Mouse (Mus musculus) kidney, postnatal 0 days (tissue): Measurements from ENCODE around the gene Vinac1. TPM values are rescaled to one million over a fixed set of nuclear protein-coding genes. Genes with fewer than 3 reads are reported as not detected.

Experiments used
- ATAC-seq: fragments of 200-750 bp; cut with Nextera tagmentation; replicated peaks from 2 replicates; pipeline ENCODE4 v1.8.0; 2017; ENCODE audit warnings: low read depth, moderate number of reproducible peaks, moderate TSS enrichment, moderate library complexity; ENCODE audit not compliant: low FRiP score
- DNase-seq: peaks from one replicate; pipeline ENCODE4 v3.0.0-alpha.2; 2016; ENCODE audit warnings: low spot score
- H3K27ac ChIP-seq: fragments of 300-500 bp; sonication (generic); 2 replicates; pipeline ENCODE4 v1.5.1; 2014; ENCODE audit warnings: mild to moderate bottlenecking
- H3K27me3 ChIP-seq: fragments of 300-500 bp; sonication (generic); 2 replicates; pipeline ENCODE4 v1.6.1; 2014; ENCODE audit warnings: low read length, mixed read lengths; ENCODE audit not compliant: insufficient read depth
- H3K36me3 ChIP-seq: fragments of 300-500 bp; sonication (generic); 2 replicates; pipeline ENCODE4 v1.6.1; 2014; ENCODE audit warnings: low read length, mixed read lengths; ENCODE audit not compliant: insufficient read depth
- H3K4me1 ChIP-seq: fragments of 300-500 bp; sonication (generic); replicated peaks from 2 replicates; pipeline ENCODE4 v1.6.1; 2014; ENCODE audit warnings: antibody characterized with exemption, low read length, mixed read lengths; ENCODE audit not compliant: insufficient read depth
- H3K4me2 ChIP-seq: fragments of 300-500 bp; sonication (generic); 2 replicates; pipeline ENCODE4 v1.6.1; 2014; ENCODE audit warnings: mild to moderate bottlenecking, low read length, moderate library complexity, mixed read lengths
- H3K4me3 ChIP-seq: fragments of 300-500 bp; sonication (generic); replicated peaks from 2 replicates; pipeline ENCODE4 v1.5.1; 2014; ENCODE audit warnings: low read depth, low read length
- H3K9ac ChIP-seq: fragments of 300-500 bp; sonication (generic); 2 replicates; pipeline ENCODE4 v1.6.1; 2014; ENCODE audit warnings: low read depth, low read length
- H3K9me3 ChIP-seq: fragments of 300-500 bp; sonication (generic); replicated peaks from 2 replicates; pipeline ENCODE4 v1.6.1; 2016; ENCODE audit warnings: low read length, inconsistent platforms, mixed read lengths
- CTCF ChIP-seq: IDR thresholded peaks from 2 replicates; pipeline ENCODE4 v1.5.1; 2016; ENCODE audit warnings: antibody characterized with exemption, low read depth, mild to moderate bottlenecking, moderate library complexity
- WGBS: fragments of 180-500 bp; shearing (Covaris S2); extraction: QIAGEN DNeasy Blood & Tissue Kit; methylation state at CpG from one replicate; pipeline ENCODE4 v1.1.7; 2014; 5-methylcytosine and 5-hydroxymethylcytosine counted together
- polyA plus RNA-seq: library from polyadenylated mRNA; unstranded; fragments of >200 nt; fragmentation: Nextera tagmentation; extraction: Ambion mirVana; gene quantifications from 2 replicates; pipeline ENCODE4 v1.2.1, GENCODE M21; 2015

Vinac1 gene
- polyA plus RNA-seq, result 0.05 and 0.11 TPM in 2 replicates

DNA sequence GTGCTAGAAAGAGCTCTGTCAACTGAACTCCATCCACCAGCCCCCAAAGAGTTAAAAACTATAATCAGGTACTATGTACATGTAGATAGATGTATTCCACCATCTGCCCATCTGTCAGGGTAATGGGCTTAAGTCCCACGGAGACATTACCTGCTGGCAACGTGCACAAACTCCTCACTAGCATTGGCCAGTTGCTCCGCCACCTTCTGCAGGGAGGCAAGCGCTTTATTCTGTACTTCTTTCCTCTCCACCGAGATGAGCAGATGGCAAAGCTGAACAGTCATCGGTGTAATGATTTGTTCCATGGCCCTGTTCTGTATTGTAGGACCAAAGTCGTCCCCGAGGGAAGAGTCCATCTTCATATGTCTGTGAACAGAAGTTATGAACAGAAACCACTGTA lies at the start of gene Vinac1:
Gene Vinac1 (minus strand): TSS at position 362 of the 400 bp plus-strand sequence.
- no peak for TF ChIP-seq CTCF
- no peak within 1 kb of the TSS for H3K9ac ChIP-seq
- no peak within 1 kb of the TSS for H3K27ac ChIP-seq
- 0 out of 2 replicates have a peak, but pooled peaks cover 3% of the 10 kb centered on the region for H3K4me1 ChIP-seq
- no peaks in the 10 kb centered on the region for H3K9me3 ChIP-seq
- no peak within 1 kb of the TSS for H3K4me3 ChIP-seq
- no peak for DNase-seq
- 82% methylated on average over 8 of the region's 8 CpGs for WGBS
- no peaks in the 10 kb centered on the region for H3K27me3 ChIP-seq
- ATAC-seq, result no peak
- H3K4me2 ChIP-seq, result no peak within 1 kb of the TSS
- no peaks in the 10 kb centered on the region for H3K36me3 ChIP-seq

- ATAC-seq, result no peak
- Histone ChIP-seq H3K4me3 (no peak overlapping the region), H3K4me1 (no peaks in the 10 kb centered on the region), H3K9me3 (no peaks in the 10 kb centered on the region), H3K9ac (no peak overlapping the region), H3K27ac (no peak overlapping the region), H3K4me2 (no peak overlapping the region), H3K27me3 (no peaks in the 10 kb centered on the region), H3K36me3 (peaks cover 11% of the 10 kb centered on the region; the same call in 1 of the 2 replicates)
- WGBS, result 85% methylated on average over 18 of the region's 18 CpGs
- TF ChIP-seq CTCF, result peak; percentile 22; the same call in 1 of the 2 replicates
- no peak for DNase-seq
Measured at GRCm38 (mm10) chr2:129093926-129094724, 46.2 kb upstream of the Vinac1 start.

DNA sequence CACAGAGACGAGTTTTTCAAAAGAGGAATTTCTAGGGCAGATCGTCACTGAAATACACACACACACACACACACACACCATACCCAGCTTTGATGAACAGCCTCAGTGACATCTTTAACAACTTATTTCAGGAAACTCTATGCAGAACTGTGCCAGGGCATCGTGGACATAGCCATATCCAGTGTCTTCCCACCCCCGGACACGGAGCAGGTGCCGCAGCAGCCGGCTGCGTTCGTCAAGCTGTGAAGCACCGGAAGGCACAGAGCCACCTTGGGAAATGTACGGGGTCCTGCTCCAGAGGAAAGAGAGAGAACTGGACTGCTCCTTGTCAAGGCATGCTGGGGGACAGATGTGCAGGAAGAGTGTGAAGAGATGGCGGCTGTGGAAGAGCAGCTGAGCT lies 44.8 kb upstream of the Vinac1 start:
- H3K9ac ChIP-seq, result no peak overlapping the region
- no peak for TF ChIP-seq CTCF
- ATAC-seq (no peak), DNase-seq (no peak)
- no peaks in the 10 kb centered on the region for H3K9me3 ChIP-seq
- no peak overlapping the region for H3K4me2 ChIP-seq
- peaks cover 11% of the 10 kb centered on the region; the same call in 1 of the 2 replicates for H3K36me3 ChIP-seq
- H3K4me1 ChIP-seq, result no peaks in the 10 kb centered on the region
- H3K27ac ChIP-seq, result no peak overlapping the region
- H3K4me3 ChIP-seq, result no peak overlapping the region
- WGBS, result 70% methylated on average over 12 of the region's 12 CpGs
- H3K27me3 ChIP-seq, result no peaks in the 10 kb centered on the region

GRCm38 (mm10) chr2:129090370-129090769 lies 42.4 kb upstream of the Vinac1 start:
- Histone ChIP-seq H3K27ac (no peak overlapping the region), H3K36me3 (peaks cover 11% of the 10 kb centered on the region; the same call in 1 of the 2 replicates), H3K27me3 (no peaks in the 10 kb centered on the region), H3K4me2 (no peak overlapping the region), H3K4me1 (no peaks in the 10 kb centered on the region), H3K9ac (no peak overlapping the region), H3K4me3 (no peak overlapping the region), H3K9me3 (no peaks in the 10 kb centered on the region)
- DNase-seq (no peak), ATAC-seq (no peak)
- TF ChIP-seq CTCF, result no peak
- 80% methylated on average over 4 of the region's 4 CpGs for WGBS

GRCm38 (mm10) chr2:129087520-129087919 lies 39.5 kb upstream of the Vinac1 start:
- Histone ChIP-seq H3K9me3 (no peaks in the 10 kb centered on the region), H3K27me3 (no peaks in the 10 kb centered on the region), H3K4me1 (no peaks in the 10 kb centered on the region), H3K4me2 (no peak overlapping the region), H3K4me3 (no peak overlapping the region), H3K27ac (no peak overlapping the region), H3K9ac (no peak overlapping the region), H3K36me3 (0 out of 2 replicates have a peak, but pooled peaks cover 3% of the 10 kb centered on the region)
- no peak for TF ChIP-seq CTCF
- 94% methylated on average over 1 of the region's 1 CpGs for WGBS
- DNase-seq (no peak), ATAC-seq (no peak)

DNA sequence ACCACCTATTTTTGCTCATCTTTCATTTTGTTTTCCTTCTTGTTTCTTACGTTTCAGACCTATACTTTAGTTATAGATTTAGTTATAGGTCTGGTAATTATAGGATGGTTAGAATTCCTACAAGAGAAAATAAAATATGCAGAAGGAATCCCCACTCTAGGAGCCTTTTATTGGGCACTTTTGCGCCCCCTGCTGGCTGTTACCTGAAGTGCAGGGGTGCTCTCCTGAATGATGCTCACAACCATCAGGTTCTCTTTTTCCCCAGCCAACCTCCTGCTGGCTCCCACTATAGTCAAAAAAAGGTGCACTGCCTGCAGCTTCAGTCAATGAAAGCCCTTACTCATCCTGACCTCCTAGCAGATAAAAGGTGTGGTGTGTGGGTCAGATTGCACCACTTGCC lies 37.0 kb upstream of the Vinac1 start:
- Histone ChIP-seq H3K4me1 (no peaks in the 10 kb centered on the region), H3K4me3 (no peak overlapping the region), H3K27me3 (no peaks in the 10 kb centered on the region), H3K36me3 (0 out of 2 replicates have a peak, but pooled peaks cover 5% of the 10 kb centered on the region), H3K9ac (no peak overlapping the region), H3K9me3 (no peaks in the 10 kb centered on the region), H3K4me2 (no peak overlapping the region), H3K27ac (no peak overlapping the region)
- ATAC-seq (no peak), DNase-seq (no peak)
- TF ChIP-seq CTCF, result peak; percentile 75
- WGBS, result 54% methylated on average over 2 of the region's 2 CpGs
